Mouse (Mus musculus): Measurements from ENCODE around the gene Asb16. TPM values are rescaled to one million over a fixed set of nuclear protein-coding genes. Genes with fewer than 3 reads are reported as not detected.

The Asb16 gene
- polyA plus RNA-seq, 1 experiment: 0.70 TPM

- under 1% methylated on average over 71 of the region's 80 CpGs for WGBS
- Histone ChIP-seq H3K4me3 (ENCODE audit: insufficient read depth, low read depth, low read length) (peak overlapping the region; percentile 95), H3K4me1 (ENCODE audit: control insufficient read depth, insufficient read depth, low read length) (0 out of 2 replicates have a peak, but pooled peaks cover 11% of the 10 kb centered on the region), H3K27me3 (replicated peaks; ENCODE audit: control insufficient read depth, insufficient read depth, low read length) (no peaks in the 10 kb centered on the region), H3K27ac (ENCODE audit: insufficient read depth, low read depth, low read length) (peak overlapping the region; percentile 99), H3K36me3 (ENCODE audit: control insufficient read depth, insufficient read depth, low read length) (no peaks in the 10 kb centered on the region; the same call in 1 of the 2 replicates)
- TF ChIP-seq CTCF (conservative IDR thresholded peaks at IDR 0.05; ENCODE audit: insufficient read depth, insufficient read length, low read depth, low read length): 0 out of 2 replicates have a peak, but pooled peaks have one; percentile 3
- no peak for TF ChIP-seq POLR2A (IDR thresholded peaks at IDR 0.05; ENCODE audit: low read depth, low read length)
- DNase-seq: peak; percentile 95
Observed at GRCm38 (mm10) chr11:102316572-102317297, 48.2 kb downstream of the Asb16 start.

DNA sequence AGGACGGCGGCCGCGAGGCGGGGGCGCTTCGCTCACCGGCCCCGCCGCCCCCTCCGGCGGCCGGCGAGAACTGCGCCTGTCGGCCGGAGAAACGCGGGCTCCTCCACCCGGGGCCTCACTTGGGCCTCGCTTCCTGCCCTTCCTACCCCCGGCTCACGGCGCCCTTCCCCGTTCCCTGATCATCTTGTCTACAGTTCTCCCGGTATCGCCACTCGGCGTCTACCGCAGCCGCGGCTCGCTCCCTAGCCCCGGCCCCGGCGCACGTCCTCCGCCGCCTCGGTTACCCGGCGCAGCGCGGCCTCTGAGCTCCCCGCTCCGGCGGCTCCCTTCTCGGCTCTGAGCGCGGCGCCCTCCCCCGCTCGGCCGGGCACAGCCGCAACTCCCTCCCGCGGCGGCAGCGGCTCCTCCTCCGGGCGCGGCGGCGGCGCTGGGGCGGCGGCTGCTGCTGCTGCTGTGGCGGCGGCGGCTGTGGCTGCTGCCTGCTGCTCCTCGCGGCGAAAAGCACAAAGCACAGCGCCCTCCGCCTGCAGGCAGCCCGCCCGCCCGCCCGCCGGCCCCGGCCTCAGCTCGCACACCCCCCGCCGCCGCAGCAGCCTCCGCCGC is 48.9 kb downstream of the Asb16 start:
- no peak for TF ChIP-seq POLR2A (IDR thresholded peaks at IDR 0.05; ENCODE audit: low read depth, low read length)
- TF ChIP-seq CTCF (conservative IDR thresholded peaks at IDR 0.05; ENCODE audit: insufficient read depth, insufficient read length, low read depth, low read length): no peak
- H3K27me3 ChIP-seq (replicated peaks; ENCODE audit: control insufficient read depth, insufficient read depth, low read length): no peaks in the 10 kb centered on the region
- under 1% methylated on average over 82 of the region's 87 CpGs for WGBS
- DNase-seq: no peak
- 0 out of 2 replicates have a peak, but pooled peaks cover 11% of the 10 kb centered on the region for H3K4me1 ChIP-seq (ENCODE audit: control insufficient read depth, insufficient read depth, low read length)
- H3K36me3 ChIP-seq (ENCODE audit: control insufficient read depth, insufficient read depth, low read length): no peaks in the 10 kb centered on the region; the same call in 1 of the 2 replicates
- H3K4me3 ChIP-seq (ENCODE audit: insufficient read depth, low read depth, low read length): peak overlapping the region; percentile 95
- peak overlapping the region; percentile 99 for H3K27ac ChIP-seq (ENCODE audit: insufficient read depth, low read depth, low read length)

DNA sequence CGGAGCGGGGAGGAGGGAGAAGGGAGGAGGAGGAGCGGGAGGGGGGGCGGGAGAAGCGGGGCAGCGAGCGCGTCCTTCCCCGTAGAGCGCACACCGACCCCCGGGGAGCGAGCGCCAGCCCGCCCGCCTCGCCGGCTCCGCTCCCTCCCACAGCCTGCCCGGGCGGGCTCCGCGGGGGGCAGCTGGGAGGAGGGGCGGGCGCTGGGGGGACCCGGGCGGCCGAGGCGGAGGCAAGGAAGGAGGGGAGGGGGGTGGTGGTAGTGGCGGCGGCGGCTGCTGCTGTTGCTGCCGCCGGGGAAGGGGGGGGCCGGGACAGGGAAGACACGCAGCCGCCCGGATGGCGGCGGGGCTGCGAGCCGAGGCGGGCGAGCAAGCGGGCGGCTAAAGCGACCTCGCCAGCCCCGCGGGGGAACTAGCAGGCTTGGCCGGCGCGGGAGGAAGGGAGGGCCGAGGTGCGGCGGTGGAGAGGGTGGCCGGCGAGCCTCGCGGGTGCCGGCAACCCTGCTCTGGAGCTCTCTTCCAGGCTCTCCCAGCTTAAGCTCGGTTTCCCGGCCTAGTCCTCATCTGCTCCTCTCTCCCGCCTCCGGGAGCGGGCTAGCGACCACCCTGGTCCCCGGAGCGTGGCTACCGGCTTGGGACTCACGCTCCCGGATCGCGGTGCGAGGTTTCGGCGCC is 49.5 kb downstream of the Asb16 start:
- peak overlapping the region; percentile 94 for H3K27ac ChIP-seq (ENCODE audit: insufficient read depth, low read depth, low read length)
- H3K4me1 ChIP-seq (ENCODE audit: control insufficient read depth, insufficient read depth, low read length): 0 out of 2 replicates have a peak, but pooled peaks cover 11% of the 10 kb centered on the region
- WGBS: under 1% methylated on average over 43 of the region's 77 CpGs
- no peaks in the 10 kb centered on the region; the same call in 1 of the 2 replicates for H3K36me3 ChIP-seq (ENCODE audit: control insufficient read depth, insufficient read depth, low read length)
- peak; percentile 11 for TF ChIP-seq POLR2A (IDR thresholded peaks at IDR 0.05; ENCODE audit: low read depth, low read length)
- TF ChIP-seq CTCF (conservative IDR thresholded peaks at IDR 0.05; ENCODE audit: insufficient read depth, insufficient read length, low read depth, low read length): no peak
- no peaks in the 10 kb centered on the region for H3K27me3 ChIP-seq (replicated peaks; ENCODE audit: control insufficient read depth, insufficient read depth, low read length)
- peak; percentile 87 for DNase-seq
- H3K4me3 ChIP-seq (ENCODE audit: insufficient read depth, low read depth, low read length): peak overlapping the region; percentile 95

GRCm38 (mm10) chr11:102318576-102319409 is 50.2 kb downstream of the Asb16 start:
- Histone ChIP-seq H3K27ac (ENCODE audit: insufficient read depth, low read depth, low read length) (peak overlapping the region; percentile 94), H3K4me3 (ENCODE audit: insufficient read depth, low read depth, low read length) (peak overlapping the region; percentile 95), H3K27me3 (replicated peaks; ENCODE audit: control insufficient read depth, insufficient read depth, low read length) (no peaks in the 10 kb centered on the region), H3K36me3 (ENCODE audit: control insufficient read depth, insufficient read depth, low read length) (no peaks in the 10 kb centered on the region; the same call in 1 of the 2 replicates), H3K4me1 (ENCODE audit: control insufficient read depth, insufficient read depth, low read length) (0 out of 2 replicates have a peak, but pooled peaks cover 11% of the 10 kb centered on the region)
- WGBS: 3% methylated on average over 84 of the region's 84 CpGs
- TF ChIP-seq CTCF (conservative IDR thresholded peaks at IDR 0.05; ENCODE audit: insufficient read depth, insufficient read length, low read depth, low read length) (no peak), POLR2A (IDR thresholded peaks at IDR 0.05; ENCODE audit: low read depth, low read length) (no peak)
- peak; percentile 67 for DNase-seq

GRCm38 (mm10) chr11:102319410-102319792 is 50.9 kb downstream of the Asb16 start, which contains the start of gene Ubtf:
Gene Ubtf (minus strand): TSS chr11:102319742.
- H3K4me1 ChIP-seq (ENCODE audit: control insufficient read depth, insufficient read depth, low read length): 0 out of 2 replicates have a peak, but pooled peaks cover 11% of the 10 kb centered on the region
- peak within 1 kb of the TSS; percentile 94 for H3K27ac ChIP-seq (ENCODE audit: insufficient read depth, low read depth, low read length)
- TF ChIP-seq POLR2A (IDR thresholded peaks at IDR 0.05; ENCODE audit: low read depth, low read length) (peak; percentile 13), CTCF (conservative IDR thresholded peaks at IDR 0.05; ENCODE audit: insufficient read depth, insufficient read length, low read depth, low read length) (no peak)
- 1% methylated on average over 25 of the region's 25 CpGs for WGBS
- peak within 1 kb of the TSS; percentile 95 for H3K4me3 ChIP-seq (ENCODE audit: insufficient read depth, low read depth, low read length)
- peak; percentile 88 for DNase-seq
- H3K36me3 ChIP-seq (ENCODE audit: control insufficient read depth, insufficient read depth, low read length): no peaks in the 10 kb centered on the region
- no peaks in the 10 kb centered on the region for H3K27me3 ChIP-seq (replicated peaks; ENCODE audit: control insufficient read depth, insufficient read depth, low read length)

GRCm38 (mm10) chr11:102319941-102320685 is 51.6 kb downstream of the Asb16 start:
- Histone ChIP-seq H3K4me1 (ENCODE audit: control insufficient read depth, insufficient read depth, low read length) (0 out of 2 replicates have a peak, but pooled peaks cover 11% of the 10 kb centered on the region), H3K4me3 (ENCODE audit: insufficient read depth, low read depth, low read length) (peak overlapping the region; percentile 56), H3K36me3 (ENCODE audit: control insufficient read depth, insufficient read depth, low read length) (no peaks in the 10 kb centered on the region), H3K27ac (ENCODE audit: insufficient read depth, low read depth, low read length) (peak overlapping the region; percentile 85), H3K27me3 (replicated peaks; ENCODE audit: control insufficient read depth, insufficient read depth, low read length) (no peaks in the 10 kb centered on the region)
- WGBS: under 1% methylated on average over 38 of the region's 38 CpGs
- peak; percentile 94 for DNase-seq
- peak; percentile 90 for TF ChIP-seq POLR2A (IDR thresholded peaks at IDR 0.05; ENCODE audit: low read depth, low read length)
- no peak for TF ChIP-seq CTCF (conservative IDR thresholded peaks at IDR 0.05; ENCODE audit: insufficient read depth, insufficient read length, low read depth, low read length)
